Mouse (Mus musculus): ENCODE results near the gene Sytl1.

The Sytl1 gene

DNA sequence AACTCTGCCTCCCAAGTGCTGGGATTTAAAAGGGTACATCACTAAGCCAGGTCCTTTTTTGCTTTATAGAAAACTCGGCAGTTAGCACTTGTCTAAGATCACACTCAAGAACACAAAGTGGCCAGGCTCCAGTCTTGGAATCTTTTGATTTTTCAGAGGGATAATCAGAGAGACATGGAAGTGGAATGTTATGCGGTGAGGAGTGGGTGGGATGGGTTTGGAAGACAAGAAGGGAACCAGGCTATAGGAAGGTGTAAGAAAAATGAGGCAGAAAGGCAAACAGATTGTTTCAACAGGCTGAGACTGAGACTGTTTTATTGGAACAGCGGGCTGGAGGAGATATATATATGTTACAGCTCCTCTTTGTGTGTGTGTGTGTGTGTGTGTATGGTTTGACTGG lies 15.6 kb upstream of the Sytl1 start:
- DNase-seq (ENCODE audit: low spot score), result no peak

DNA sequence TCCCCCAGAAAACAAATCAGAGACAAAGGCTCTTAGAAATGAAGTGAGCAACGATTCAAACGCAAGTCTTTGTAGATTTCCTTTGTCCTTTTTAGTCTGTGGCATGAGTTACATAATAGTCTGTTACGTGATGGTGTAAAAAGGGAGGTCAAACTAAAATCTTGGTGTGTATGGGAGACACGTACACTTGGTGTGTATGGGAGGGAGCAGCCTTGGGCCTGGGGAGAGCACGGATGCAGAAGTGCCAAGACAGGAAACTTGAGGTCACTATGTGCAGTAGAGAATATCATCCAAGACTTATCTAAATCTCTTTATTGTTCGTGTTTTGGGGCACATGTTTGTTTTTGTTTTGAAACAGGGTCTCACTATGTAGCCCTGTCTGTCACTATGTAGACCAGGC lies 15.2 kb upstream of the Sytl1 start:
- no peak for DNase-seq (ENCODE audit: low spot score)

DNA sequence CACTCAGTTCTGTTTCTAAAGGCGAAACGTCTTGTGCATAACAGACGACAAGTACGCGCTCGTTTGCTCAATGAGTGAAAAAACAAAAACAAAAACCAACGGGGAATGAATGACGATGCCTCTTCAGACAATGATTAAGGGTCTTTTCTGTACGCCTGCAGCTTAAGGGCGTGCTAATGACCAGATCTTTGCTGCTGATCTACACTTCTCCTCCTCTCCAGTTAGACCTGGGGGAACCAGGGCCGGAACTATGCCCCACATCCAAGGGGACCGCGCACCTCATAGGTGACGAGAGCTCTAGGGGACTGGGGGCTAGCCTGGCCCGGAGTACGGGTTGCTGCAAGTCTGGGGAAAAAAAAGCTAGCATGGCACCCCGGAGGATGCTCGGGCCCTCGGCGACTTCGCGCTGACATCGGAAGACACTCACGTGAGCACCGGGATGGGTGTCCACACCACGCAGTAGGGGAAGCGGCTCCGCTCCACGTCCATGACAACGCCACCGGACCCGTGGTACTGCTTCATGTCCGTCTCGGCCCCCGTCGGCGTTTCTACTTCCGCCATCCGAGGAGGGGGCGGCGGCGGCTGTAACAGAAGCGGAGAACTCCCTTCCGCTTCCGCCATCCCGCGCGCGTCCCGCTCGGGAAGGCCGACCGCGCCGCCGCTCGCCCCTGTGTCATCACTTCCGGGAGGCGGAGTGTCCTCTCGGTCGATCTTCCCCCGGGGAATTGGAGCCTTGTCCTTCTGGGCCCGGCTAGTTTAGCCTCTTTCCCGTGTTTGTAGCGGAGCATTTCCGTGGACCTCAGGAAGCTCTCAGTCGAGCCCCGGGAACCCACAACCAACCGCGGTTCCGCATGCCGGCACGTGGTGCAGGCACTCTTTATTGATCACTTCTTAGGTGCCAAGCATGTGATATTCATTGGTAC lies 14.5 kb upstream of the Sytl1 start, which contains the start of gene Tmem222:
Gene Tmem222, minus strand, starts transcription at position 689 of the 923 bp plus-strand sequence.
- DNase-seq (ENCODE audit: low spot score), result peak; percentile 88

GRCm38 (mm10) chr4:133270929-133271328 lies 8.0 kb upstream of the Sytl1 start:
- no peak for DNase-seq (ENCODE audit: low spot score)

DNA sequence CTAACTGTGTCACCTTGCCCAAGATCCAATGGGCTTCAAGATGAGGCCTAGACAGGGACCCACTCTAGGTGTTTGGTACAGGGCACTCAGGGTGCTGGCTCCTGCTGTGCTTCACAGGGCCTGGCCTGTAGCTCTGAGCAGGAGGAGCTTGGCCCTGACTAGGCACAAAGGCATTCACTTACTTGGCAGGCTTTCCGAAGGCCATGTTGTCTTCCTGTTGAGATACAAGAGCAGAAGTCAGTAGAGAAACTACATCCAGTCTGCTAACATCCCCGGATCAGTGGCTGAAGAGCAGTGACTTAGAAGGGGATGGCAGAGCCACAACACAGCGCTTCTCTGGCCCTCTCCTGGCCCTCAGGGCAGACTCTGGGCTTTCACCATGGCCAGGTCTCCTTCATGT lies 6.7 kb upstream of the Sytl1 start:
- no peak for DNase-seq (ENCODE audit: low spot score)

DNA sequence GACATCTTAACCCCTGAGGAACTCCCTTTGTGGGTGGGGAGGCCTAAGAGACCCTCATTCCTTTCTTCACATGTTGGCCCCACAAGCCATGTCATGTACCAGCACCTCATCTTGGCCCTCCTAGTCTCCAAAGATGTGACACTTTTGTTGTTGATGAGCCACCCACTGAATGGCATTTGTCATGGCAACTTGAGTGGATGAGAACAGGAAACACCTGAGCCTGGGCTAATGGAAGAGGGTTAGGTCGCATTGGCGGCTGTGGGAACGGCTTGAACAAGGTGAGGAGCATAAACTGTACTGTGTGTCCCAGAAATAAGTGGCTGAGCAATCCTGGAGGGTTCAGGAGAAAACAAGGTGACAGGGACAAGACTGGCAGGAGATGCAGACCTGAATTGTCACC lies 6.0 kb upstream of the Sytl1 start:
- no peak for DNase-seq (ENCODE audit: low spot score)

- DNase-seq (ENCODE audit: low spot score), result no peak
Observed at GRCm38 (mm10) chr4:133266248-133266880, 3.5 kb upstream of the Sytl1 start.

DNA sequence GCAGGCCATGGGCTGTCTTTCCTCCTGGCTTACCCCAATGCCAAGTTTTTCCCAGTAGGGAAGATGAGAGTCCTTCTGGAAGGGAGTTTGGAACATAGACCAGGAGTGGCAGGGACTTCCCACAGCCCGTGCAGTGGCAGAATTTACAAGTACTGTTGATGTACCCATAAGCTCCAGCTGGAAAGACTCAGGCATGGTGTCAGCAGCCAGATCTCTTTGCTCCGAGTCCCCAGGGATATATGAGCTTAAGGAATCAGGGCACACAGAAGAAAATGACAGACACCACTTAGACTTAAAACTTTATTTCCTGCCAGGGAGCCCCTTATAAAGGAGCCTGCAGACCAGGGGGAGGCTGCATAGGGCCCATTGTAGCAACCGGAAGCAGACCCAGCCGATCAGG lies 2.8 kb upstream of the Sytl1 start:
- DNase-seq (ENCODE audit: low spot score), result no peak

DNA sequence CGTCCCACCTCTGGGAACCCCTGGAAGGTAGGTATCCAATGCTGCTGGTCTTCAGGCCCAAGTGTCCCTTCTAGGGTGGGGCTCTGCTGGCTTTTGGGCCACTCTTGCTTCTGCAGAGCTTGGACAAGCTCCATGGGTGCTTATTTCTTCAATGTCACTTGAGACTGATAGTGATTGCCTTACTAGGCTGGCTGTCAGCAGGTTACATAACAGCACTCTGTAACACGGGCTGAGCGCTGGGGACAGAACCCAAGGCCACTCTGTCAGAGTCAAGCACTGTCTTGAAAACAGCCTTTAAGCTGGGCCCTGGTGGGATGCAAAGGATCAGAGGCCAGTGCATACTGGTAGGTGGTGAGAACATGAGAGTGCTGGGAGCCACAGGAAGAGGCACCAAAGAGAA lies 2.4 kb upstream of the Sytl1 start:
- DNase-seq (ENCODE audit: low spot score), result no peak

DNA sequence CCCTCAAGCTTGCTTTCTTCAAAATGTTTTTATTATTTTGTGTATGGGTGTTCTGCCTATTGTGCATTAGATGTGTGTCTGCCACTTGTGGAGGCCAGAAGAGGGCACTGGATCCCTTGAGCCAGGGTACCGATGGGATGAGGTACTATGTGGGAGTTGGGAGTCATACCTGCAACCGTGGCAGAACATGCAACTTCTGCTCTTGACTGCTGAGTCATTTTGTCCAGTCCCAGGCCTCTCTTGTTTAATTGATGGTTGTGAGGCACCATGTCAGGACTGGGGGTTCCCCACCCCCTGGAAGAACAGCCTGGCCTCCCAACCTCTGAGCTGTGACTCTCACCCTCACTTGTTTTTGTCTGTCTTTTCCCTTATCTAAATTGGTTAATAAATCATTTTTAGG lies 1.6 kb upstream of the Sytl1 start:
- DNase-seq (ENCODE audit: low spot score), result no peak

GRCm38 (mm10) chr4:133263756-133264155 lies 843 bp upstream of the Sytl1 start:
- DNase-seq (ENCODE audit: low spot score), result no peak

DNA sequence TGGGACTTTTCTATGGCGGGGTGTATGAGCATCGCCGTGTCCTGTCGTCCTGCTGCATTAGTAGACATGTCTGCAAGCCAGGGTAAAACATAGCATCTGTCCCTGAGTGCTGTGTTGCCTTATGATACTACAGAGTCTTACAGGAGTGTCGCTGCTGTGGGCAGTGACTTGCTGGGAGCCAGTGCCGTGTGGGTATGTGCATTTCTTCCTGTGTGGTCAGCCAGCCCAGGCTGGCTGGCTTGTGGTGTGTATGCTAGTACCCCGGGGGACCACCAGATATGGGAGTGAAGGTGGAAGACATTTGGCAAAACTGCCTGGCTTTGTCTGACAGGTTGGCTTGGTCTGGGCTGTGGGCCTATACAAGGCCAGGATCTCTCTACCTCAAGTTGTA lies 543 bp downstream of the Sytl1 start:
- no peak for DNase-seq (ENCODE audit: low spot score)

DNA sequence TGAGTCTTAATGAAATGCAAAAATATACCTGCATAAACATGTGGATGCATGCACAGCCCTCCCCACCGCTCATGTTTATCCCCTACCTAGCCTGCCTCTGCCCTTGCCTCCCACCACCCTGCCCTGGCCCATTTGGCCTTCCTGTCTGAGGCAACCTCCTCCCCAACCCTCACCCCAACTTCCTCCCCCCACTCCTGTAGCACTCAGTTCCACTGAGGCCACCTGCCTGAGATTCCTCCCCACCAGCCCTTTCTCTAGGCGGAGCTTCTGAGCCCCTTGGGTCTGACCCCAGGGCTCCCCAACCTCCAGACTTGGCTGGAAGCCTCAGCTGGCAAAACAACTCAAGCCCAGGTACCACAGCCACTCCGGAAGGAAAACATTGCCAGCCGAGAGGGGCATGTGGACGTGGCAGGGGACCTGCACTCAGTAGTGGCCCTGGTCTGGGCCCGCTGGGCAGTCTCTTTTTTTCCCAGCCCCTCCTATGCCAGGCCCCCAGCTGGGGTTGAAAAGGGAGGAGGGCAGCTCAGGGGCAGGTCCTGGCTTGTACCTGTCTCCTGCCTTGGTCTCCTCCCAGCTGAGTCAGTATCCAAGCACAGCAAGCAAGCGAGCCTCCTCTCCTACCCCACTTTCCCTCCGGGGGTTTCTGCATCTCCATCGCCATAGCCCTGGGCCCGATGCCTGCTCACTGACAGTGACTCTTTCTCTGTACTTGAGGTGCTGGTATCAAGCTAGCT lies 1.1 kb downstream of the Sytl1 start:
- DNase-seq (ENCODE audit: low spot score), result no peak

GRCm38 (mm10) chr4:133257798-133258408 lies 5.0 kb downstream of the Sytl1 start:
- no peak for DNase-seq (ENCODE audit: low spot score)

- no peak for DNase-seq (ENCODE audit: low spot score)
Observed at GRCm38 (mm10) chr4:133257230-133257629, 5.7 kb downstream of the Sytl1 start.

DNA sequence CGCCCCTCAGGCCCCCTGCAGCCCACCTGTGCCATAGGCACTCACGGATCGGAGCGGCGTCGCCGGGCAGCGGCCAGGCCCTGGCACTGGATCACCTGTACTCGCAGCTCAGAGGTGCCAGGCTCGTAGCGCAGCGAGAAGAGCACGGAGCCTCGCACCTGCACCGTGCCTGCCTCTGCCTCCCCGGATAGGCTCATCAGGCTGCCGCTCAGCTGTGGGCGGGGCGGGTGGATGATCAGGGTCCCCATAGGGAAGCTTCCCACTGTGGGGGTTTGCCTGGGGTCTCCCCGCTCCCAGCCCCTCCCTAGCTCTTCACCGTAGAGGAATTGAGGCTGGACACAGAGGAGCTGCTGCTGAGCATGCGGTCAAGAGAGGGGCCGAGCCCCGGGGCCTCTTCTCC lies 6.1 kb downstream of the Sytl1 start:
- no peak for DNase-seq (ENCODE audit: low spot score)

GRCm38 (mm10) chr4:133255392-133255791 lies 7.5 kb downstream of the Sytl1 start:
- DNase-seq (ENCODE audit: low spot score), result no peak

GRCm38 (mm10) chr4:133253412-133253811 lies 9.5 kb downstream of the Sytl1 start:
- DNase-seq (ENCODE audit: low spot score), result no peak

GRCm38 (mm10) chr4:133252089-133252488 lies 10.8 kb downstream of the Sytl1 start:
- DNase-seq (ENCODE audit: low spot score), result no peak

- DNase-seq (ENCODE audit: low spot score), result no peak
Observed at GRCm38 (mm10) chr4:133251214-133251613, 11.7 kb downstream of the Sytl1 start.

DNA sequence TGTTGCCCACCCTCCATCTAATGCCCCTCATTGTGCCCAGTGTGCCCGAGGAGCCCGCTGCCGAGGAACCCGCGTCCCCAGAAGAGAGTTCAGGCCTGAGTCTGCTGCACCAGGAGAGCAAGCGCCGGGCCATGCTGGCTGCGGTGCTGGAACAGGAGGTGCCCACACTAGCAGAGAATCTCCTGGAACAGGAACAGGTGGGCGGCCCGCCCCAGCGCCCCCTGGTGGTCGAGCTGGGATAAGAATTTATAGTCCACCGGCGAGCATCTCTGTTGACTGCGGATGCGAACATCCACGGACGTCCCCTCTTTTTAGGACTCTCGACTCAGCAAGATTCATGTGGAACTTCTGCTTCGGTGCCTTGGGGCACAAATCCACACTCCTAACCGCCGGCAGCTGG lies 12.3 kb downstream of the Sytl1 start:
- peak; percentile 78 for DNase-seq (ENCODE audit: low spot score)

GRCm38 (mm10) chr4:133247806-133248449 lies 15.0 kb downstream of the Sytl1 start:
- DNase-seq (ENCODE audit: low spot score), result peak; percentile 42

Measured in spleen, adult 12 weeks (tissue).